Mouse (Mus musculus): ENCODE measurements around the gene Lcn11.

DNA sequence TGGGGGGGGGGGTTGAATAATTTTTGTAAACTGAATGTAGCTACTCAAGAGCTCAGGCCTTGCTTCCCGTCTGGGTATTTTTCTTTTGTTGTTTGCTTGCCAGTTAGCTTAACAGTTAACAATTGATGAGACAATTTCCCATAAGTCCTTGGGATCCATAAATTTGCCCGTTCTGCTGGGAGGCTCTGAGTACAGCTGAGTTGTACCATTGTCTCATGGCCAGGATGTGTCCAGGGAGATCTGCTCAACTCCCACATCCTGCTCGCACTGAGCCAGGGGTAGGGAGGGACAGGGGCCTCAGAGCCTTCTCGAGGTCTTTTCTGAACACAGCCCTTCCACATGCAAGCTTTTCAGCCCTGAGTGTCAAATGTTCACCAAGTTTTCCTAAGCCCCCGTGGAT is 21.2 kb downstream of the Lcn11 start:
- TF ChIP-seq CTCF (IDR thresholded peaks at IDR 0.05; ENCODE audit: borderline replicate concordance, extremely low read depth, insufficient read depth, insufficient read length) (no peak), POLR2A (IDR thresholded peaks at IDR 0.05; ENCODE audit: borderline replicate concordance, extremely low read depth, insufficient read depth, insufficient read length, poor library complexity, severe bottlenecking) (no peak)

Measured in brain, embryonic 14.5 days (tissue).